Mouse (Mus musculus) retina, embryonic 14.5 days (tissue): Measurements from ENCODE around the gene Hamp2.
A peak's percentile ranks its signal among the peaks of the same experiment; 100 is the strongest.
"Not testable (repeated sequence)": the region's sequence is repeated elsewhere in the genome, so short reads cannot be mapped to it uniquely, and the experiment has no call there.

ENCODE experiments used
- DNase-seq: peaks from one replicate; pipeline ENCODE4 v3.0.0-alpha.2; 2015; ENCODE audit warnings: low spot score

Hamp2 gene

DNA sequence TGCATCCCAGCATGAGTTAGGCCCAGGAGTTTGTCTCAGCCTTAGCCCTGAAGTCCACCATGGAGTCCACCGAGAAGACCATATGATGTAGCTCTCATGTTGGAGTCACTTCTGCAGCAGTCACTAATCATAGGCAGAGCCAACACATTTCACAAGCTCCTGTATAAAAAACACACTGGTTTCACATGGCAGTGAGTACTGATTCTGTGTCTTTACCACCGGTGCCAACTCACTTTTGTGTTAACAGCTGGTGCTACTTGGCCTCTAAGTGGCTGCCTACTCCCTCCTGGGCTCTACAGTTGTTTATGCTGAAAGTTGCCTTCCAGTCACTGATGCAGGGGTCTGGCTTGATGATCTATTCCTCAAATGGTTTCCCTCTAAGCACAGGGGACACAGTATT lies at the start of gene Hamp2:
Gene Hamp2, minus strand, starts transcription at position 101 of the 400 bp plus-strand sequence.
- not testable (repeated sequence) for DNase-seq

DNA sequence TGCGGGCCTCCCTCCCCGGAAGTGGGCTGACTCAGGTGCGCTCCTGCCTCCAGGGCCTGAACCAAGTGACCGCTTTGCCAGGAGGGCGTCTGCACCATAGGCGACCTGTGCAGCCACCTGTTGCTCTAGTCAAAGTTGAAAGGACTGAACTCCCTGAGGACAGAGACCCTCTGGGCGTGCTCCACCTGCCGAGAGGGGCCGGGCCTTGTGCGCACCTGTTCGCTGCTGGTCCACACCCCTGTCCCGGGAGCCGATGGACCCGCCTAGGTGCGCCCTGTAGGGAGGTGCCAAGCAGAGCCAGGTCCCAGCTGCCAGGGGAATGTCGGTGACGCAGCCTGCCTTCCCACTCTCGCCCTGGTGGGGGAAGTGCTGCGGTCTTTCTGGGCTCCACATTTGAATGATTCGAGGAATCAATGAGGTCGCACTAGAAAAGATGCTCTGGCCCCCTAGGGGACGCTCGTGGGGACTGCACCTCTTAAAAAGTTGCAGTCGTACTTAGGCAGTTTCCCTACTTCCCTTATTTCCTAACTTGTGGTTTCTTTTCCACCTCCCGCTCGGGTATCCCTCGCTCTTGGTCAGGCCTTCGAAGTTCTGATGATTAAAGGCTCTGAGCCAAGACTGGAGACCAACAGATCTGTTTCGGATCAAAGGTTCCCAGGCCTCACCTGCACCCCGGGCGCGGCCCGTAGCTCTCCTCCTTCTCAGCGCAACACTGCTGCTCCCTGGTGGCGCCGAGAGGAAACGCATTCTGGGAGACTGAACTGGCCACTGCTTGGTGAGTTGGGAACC lies 49.2 kb upstream of the Hamp2 start, which contains the start of gene Fam187b:
Gene Fam187b, plus strand, starts transcription at position 290 of the 789 bp plus-strand sequence.
- DNase-seq: peak; percentile 93

DNA sequence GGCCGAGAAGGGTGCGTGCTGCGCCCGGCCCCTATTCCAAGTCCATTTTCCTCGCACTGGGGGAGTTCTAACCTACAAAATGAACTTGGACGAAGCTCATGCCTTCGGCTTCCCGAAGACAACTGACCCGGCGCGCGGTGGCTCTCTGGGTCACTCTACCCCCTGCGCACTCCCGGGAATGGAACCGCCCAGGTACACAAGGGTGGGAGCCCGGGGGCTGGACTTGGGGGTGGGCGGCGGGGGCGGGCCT lies 48.7 kb upstream of the Hamp2 start, which contains the start of gene Lsr:
Gene Lsr, minus strand, starts transcription at position 214 of the 250 bp plus-strand sequence.
- peak; percentile 17 for DNase-seq

DNA sequence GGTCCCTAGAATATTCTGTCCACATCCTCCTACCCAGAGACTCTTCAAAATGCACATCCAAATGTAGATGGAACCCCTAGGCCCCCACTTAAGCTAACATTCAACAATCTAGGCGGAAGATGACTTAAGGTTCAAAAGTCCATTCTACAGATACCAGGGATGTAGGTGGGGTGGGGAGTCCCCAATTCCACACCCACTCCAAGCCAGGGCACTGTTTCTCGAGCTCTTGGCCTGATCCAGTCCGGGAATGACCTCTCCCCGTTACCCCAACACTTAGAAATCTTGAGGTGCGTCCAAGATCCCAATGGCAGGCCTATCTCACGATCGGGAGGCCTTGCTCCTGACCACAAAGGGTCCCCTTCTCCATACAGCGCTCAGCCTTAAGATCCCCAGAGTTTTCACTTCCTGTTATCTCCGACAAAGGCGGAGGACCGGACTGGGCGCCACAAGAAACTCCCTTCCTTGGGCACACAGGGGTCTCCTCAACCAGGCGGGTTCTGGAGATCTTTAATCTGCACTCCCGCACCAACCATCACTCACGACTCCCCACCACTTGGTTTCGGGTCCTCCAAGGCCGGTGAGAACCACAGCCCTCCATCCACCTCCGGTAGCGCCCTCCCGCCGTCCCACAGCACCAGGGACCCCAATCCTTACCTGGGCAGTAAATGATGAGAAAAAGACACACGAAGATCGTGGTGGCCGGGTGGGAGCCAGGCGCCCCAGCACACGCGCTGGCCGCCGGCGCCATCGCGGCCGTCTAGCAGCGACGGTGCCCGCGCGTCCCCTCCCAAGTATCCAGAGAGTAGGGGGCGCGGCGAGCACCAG lies 48.2 kb upstream of the Hamp2 start:
- no peak for DNase-seq

DNA sequence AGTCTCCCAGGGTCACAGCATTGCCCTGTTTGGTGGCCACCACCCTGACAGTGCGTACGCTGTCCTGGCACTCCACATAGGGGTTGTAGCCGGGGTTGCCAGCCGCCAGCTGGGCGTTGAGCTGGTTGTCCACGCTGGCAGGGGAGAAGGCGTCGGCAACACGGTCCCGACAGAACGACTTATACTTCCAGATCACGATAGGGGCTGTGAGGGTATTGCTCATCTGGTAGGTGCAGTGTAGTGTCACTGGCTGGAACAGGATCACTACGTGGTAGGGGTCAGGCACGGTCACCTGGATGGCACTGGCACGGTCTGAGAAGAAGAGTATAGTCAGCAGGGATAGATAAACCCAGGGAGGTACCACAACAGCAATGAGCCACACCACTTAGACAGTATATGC lies 47.4 kb upstream of the Hamp2 start:
- DNase-seq: no peak

DNA sequence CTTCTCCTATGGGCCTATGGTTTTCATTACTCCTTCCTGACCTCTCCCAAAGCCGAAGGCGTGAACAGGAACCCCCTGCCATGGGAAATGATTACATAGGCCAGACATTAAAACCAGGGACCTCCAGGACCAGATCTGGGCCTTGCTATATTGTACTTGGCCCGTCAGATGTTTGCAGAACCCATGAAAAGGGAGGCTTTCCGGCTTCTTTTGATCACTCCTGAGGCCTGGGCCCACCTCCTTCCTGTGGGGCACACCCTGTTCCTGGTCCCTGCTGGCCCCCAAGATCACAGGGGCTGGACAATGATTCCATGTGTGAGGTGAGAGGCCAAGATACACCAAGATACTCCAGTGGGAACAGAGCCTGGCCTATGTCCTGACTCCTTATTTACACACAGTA lies 44.7 kb upstream of the Hamp2 start:
- DNase-seq: no peak

DNA sequence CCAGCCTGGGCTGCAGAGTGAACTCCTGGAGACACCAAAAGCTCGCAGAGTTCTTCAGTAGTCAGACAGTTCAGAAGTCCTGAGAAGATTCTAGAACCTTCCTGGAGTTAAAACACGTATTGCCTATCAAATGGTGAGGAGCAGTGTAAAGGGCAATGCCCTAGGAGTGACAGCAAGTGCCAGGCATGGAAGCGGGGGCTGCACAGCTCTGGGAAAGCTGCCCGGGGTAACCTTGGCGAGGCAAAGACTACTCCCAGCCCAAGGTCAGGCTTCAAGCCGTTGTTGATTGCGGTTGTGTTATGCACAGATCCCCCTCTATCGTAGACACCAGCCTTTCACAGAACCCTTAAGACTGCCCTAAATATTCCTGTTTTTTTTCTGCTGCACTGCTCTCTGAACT lies 44.1 kb upstream of the Hamp2 start:
- DNase-seq: no peak

DNA sequence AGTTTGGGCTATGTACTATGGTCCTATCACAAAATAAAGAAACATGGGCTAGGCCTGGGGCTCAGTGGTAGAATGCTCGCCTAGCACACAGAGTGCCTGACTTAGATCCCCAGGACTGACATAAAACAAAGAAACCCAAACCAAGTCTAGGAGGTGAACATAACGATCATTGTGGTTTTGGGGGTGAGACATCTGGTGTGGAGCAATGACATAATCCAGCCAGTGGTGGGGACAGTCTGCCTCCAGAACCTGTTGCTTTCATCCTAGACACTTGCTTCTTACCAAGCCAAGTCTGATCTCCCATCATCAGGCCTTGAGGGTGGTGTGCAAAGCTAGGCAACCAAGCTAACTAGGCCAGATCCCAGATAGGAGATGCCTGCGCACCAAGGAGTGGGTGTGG lies 42.2 kb upstream of the Hamp2 start:
- no peak for DNase-seq

DNA sequence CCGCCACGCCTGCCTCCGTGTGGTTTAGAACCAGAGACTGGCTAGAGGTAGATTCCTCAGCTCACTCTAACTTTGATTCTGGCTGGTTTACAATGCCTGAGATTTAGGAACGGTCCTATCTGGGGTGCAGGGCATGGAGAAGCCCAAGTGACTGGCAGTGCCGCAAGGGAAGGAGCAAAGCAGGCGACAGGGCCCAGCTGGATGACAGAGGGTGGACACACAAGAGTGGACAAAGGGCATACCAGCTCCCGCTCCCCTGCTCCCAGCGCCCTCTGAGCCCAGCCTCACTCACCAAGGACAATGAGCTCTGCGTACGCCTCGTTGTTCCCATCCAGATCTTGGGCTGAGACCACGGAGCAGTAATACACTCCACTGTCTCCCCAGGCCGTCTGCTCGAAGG lies 41.2 kb upstream of the Hamp2 start:
- DNase-seq: no peak

DNA sequence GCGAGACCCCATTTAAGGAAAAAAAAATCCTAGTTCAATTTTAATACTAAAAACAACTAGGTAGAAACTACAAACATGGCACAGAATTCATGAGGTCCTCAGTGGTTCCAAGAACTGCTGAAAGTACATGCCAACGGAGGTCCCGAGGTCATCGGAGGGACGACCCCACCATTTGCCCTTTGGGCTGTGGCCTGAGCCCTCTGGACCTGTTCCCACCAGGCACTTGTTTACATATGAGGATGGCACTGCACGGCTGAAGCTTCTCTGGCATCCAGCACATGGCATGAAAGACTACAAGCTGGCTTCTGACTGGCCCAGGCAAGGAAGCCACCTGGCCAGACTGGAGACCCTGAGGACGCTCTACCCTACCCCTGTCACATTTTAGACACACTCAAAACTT lies 39.9 kb upstream of the Hamp2 start:
- DNase-seq: no peak

DNA sequence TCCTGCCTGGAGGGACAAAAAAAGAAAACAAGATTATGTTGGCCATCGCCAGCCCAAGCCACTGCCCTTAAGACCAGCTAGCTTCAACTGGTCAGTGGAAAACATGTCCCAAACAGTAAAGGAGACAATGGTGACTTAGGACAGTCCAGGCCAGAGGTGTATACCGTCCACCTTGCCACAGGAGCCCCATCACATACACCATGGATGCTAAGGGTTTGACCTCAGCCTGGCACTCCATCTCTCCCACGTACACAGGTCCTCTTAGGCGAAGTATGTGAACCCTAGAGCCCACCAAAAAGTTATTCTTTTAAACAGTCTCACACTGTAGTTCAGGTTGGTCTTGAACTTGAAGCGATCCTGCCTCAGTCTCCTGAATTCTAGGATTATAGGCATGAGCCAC lies 38.4 kb upstream of the Hamp2 start:
- DNase-seq: no peak

DNA sequence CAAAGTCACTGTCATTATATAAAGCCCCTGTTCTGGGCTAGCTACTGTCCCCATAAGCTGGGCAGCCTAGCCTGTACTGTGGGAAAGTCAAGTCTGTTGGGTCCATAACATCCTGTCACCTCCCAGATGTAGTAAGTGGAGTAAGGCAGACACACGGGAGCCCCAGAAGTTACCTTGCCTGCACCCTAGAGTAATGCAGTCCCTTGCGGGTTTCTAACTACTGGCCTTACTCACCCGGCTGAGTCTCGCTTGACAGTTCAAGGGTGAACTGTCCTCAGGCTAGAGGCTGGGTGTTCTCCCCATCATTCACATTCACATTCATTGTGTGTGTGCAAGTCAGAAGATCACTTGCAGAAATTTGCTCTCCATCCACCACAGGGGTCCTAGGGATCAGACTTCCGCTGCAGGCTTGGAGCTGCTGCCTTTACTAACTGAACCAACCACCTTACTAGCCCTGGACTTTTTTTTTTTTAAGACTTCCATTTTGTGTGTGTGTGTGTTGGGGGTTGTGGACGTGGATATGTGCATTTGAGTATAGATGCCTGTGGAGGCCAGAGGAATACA lies 35.4 kb upstream of the Hamp2 start:
- no peak for DNase-seq

DNA sequence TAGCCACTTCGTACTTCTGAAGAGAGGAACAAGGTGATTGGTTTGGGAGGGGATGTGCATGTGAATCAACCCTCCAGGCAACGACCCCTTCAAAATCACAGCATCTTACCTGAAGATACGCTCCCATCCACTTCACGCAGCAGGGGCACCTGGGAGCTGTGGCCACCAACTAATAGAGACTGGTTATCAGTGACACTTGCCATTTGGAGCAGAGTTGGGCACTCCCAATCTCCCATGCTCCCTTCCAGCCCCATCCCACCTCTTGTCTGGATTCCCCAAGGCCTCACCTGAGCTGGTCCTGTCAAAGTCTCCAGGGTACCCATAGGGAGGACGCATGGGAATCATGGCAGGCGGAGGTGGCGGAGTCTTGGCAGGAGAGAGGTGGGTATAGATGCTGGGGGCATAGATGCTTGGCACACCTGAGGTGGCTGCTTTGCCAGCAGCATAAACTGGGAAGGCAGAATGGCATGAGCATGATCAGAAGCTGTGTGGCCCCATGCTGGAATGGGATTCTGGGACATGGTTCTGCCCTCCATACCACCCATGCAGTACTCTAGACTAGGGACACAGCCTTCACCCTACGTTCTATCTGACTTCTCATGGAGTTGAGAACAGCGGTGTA lies 34.5 kb upstream of the Hamp2 start:
- no peak for DNase-seq

DNA sequence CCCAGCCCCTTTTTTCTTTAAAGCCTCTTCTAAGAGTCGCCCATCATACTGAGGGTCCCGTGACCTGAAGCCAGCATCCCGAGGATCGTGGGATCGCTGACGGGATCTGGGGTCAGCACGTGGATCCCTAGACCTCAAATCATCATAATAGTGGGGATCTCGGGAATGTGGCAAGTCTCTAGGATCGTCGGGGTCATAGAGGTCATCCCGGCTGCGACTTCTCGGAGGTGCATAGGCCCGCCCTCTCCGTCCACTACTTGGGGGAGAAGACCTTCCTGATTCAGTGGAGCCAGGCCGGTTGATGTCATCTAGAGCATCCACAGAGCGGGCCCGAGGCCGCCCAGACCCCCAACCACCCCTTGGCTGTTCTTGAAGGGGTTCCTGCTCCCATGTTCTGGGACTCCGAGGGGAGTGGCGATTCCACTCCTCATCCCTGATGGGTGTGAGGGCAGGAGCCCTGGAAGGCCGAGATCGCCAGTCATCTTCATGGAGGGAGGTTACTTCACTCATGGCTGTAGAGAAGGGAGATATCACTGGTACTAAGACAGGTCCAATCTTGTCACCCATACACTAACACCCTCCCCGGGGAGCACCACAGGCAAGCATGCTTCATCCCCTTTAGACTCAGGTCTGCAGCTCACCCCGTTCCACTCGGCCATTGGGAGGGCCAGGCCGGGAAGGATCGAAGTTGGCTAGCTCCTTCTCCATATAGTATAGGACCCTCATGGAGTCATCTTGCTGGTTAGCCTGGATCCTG lies 33.8 kb upstream of the Hamp2 start:
- DNase-seq: no peak

DNA sequence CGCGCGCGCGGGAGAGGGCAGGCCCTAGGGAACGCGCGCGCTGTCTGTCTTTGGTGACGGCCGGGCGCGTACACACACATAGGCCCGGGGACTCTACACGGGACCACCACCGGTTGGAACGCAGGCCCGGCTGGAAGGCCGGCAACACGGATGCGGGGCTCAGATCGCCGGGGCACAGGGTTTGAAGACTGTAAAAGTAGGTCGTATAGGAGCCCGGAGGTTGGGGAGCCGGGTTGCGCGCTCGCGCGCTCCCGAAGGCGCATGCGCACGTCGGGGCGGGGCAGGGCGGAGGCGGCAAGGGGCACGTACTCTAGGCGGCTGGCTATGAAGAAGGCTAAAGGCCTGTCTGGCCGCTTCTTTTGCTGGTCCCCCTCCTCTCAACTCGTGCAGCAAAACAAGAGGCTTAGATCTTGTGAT lies 32.9 kb upstream of the Hamp2 start:
- DNase-seq: peak; percentile 86

DNA sequence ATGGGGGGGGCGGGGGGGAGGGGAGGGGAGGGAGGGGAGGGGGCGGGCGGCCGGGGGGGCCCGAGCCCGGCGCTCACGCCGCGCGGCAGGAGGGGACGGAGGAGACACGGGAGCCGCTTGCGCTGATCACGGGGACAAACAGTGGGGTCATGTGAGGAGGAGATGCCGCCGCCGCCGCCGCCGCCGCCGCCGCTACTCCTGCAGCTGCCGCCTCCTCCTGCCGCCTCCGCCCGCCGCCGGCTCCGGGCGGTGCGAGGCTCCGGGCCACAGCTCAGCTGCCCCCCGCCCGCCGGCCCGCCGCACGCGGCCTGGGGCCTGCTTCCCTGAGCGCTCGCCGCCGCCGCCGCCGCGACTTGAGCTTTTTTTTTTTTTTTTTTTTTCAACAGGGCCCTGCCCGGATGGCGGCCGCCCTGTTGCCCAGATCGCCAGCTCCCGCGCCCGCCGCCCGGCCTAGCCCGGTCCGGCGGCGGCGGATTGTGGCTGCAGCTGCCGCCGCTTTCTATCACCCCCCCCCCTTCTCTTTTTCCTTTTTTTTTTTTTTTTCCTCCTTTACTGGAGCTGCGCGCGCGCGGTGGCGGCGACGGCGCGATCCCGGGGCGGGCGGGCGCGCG lies 32.4 kb upstream of the Hamp2 start, which contains the start of gene Usf2:
Gene Usf2, minus strand, starts transcription at position 48 of the 611 bp plus-strand sequence.
- DNase-seq: peak; percentile 74

DNA sequence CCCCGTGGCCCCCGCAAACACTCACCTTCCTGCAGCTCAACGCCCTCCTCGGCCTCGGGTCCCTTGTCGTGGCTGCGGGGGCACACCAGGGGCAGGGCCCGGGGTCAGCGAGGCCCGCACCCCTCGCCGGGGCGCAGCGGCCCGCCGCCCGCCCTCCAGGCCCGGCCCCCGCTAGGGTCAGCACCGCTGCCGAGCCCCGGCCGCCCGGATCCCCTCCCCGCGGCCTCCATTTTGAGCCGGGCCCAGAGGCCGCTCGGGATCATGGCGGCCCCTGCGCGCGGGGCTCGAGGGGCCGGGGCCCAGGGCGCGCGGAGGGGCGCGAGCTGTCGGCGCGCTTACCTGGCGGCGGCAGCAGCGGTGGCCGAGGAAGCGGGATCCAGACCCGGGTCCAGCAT lies 31.9 kb upstream of the Hamp2 start:
- DNase-seq: peak; percentile 61

DNA sequence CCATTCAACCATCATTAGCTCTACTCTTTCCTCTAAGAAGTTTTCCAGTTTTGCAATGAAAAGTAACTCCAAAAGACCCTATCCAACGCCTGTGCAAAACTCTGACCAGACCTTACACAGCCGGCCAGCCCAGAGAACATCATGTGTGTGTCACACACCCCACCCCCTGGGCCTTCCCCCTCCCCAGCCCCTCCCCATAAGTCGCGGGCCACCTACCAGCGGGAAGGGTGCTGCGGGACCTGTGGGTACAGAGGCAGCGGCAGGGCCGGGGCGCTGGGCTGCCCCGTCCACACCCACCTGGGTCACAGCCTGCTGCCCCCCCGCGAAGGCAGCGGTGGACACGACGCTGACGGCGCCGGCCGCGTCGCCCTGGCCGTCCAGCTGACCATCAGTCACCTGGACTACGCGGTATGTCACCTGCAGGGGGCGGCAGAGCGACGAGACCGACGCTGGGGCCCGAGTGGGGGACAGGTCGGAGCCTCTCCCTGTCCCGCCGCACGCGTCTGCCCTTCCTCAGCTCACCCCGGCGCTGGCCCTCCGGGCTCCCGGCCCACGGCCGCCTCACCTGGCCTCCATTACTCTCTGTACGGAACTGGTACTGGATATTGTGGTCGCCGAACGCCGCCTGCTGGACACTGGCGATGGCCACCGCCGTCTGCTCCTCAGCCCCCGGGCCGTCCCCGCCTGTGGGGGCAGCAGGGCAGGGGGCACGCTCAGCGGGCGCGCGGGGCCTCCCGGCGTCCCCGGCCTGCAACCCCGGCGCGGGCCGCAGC lies 31.3 kb upstream of the Hamp2 start:
- peak; percentile 92 for DNase-seq

DNA sequence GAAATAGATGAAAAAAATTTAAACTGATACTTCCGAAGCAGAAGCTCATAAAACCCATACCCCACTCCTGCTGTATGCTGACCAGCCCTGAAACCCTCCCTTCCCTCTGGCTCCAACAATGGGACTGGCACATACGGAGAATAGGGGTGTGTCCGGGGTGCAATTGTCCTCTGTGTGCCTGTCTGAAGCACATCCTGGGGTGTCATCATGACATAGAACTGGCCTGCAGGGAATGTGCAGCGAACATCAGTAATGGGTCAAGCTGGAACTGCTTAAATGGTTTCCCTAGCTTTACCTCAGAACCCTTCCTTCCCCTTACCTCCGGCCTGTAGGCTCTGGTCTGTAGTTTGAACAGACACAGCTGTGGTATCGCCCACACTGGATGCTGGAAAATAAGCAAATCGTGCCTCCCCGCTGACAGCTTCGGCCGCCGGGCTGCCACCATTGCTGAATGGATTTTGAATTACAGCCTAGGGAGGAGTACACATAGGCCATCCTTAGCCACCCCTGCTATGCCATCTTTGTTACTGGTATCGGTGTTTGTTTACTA lies 30.6 kb upstream of the Hamp2 start:
- peak; percentile 1 for DNase-seq

DNA sequence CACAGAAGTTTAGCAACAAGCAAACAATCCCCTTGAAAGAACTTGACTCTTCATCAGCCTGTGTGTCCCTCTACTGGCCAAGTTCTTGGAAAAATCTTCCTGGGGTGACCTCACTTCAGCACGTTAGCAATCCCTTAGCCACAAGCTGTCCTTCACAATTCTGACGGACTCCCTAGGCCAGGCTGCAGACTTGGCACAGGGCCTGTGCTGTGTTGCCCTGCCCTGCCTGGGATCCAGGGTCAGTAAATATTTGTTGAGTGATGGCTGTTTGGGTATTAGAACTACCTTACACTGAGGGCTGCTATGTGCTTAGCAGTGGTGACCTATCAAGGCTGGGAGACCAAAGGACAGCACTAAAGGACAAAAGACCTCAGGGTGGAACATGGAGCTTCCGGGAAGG lies 29.6 kb upstream of the Hamp2 start:
- peak; percentile 1 for DNase-seq
